Mouse (Mus musculus) thymus, adult 2 months (tissue): ENCODE data around the gene Gm49387. TPM values are rescaled to one million over a fixed set of nuclear protein-coding genes. Genes with fewer than 3 reads are reported as not detected.

Source experiments
- DNase-seq: peaks from one replicate; pipeline ENCODE4 v3.0.0; 2021
- H3K27ac ChIP-seq: fragments of 200-500 bp; 2 replicates; pipeline ENCODE4 v1.5.1; 2012; ENCODE audit warnings: low read length, control low read depth; ENCODE audit not compliant: control insufficient read depth, insufficient read depth
- H3K27me3 ChIP-seq: fragments of 200-500 bp; 2 replicates; pipeline ENCODE4 v1.6.1; 2012; ENCODE audit warnings: mild to moderate bottlenecking, low read length, moderate library complexity, mixed read lengths; ENCODE audit not compliant: control insufficient read depth, insufficient read depth
- H3K36me3 ChIP-seq: fragments of 200-500 bp; 2 replicates; pipeline ENCODE4 v1.6.1; 2012; ENCODE audit warnings: mild to moderate bottlenecking, low read length, moderate library complexity; ENCODE audit not compliant: control insufficient read depth, insufficient read depth
- H3K4me1 ChIP-seq: fragments of 200-500 bp; replicated peaks from 2 replicates; pipeline ENCODE4 v1.6.1; 2012; ENCODE audit warnings: low read length; ENCODE audit not compliant: control insufficient read depth, insufficient read depth
- H3K4me3 ChIP-seq: fragments of 200-500 bp; 2 replicates; pipeline ENCODE4 v1.5.1; 2012; ENCODE audit warnings: mild to moderate bottlenecking, low read length, control low read depth, moderate library complexity; ENCODE audit not compliant: control insufficient read depth, insufficient read depth
- CTCF ChIP-seq: fragments of 200-500 bp; IDR thresholded peaks from 2 replicates; pipeline ENCODE4 v1.5.1; 2012; ENCODE audit warnings: mild to moderate bottlenecking, control low read depth, low read length, moderate library complexity, borderline replicate concordance; ENCODE audit not compliant: control insufficient read depth, poor library complexity, insufficient read depth; ENCODE audit errors: extremely low read depth
- POLR2A ChIP-seq: fragments of 200-500 bp; IDR thresholded peaks from 2 replicates; pipeline ENCODE4 v1.6.1; 2012; ENCODE audit warnings: mild to moderate bottlenecking, low read length, control low read depth, moderate library complexity; ENCODE audit not compliant: control insufficient read depth, poor library complexity, insufficient read depth; ENCODE audit errors: extremely low read depth
- WGBS: fragments of 180-500 bp; shearing (Covaris S2); methylation state at CpG from one replicate; pipeline ENCODE4 v1.1.7; 2018; 5-methylcytosine and 5-hydroxymethylcytosine counted together
- polyA plus RNA-seq: library from polyadenylated mRNA; depleted of rRNA; stranded (reverse); fragments of >200 nt; gene quantifications from 2 replicates; pipeline ENCODE4 v1.2.3, GENCODE M21; 2012

The Gm49387 gene
- polyA plus RNA-seq, 1 experiment: not detected

DNA sequence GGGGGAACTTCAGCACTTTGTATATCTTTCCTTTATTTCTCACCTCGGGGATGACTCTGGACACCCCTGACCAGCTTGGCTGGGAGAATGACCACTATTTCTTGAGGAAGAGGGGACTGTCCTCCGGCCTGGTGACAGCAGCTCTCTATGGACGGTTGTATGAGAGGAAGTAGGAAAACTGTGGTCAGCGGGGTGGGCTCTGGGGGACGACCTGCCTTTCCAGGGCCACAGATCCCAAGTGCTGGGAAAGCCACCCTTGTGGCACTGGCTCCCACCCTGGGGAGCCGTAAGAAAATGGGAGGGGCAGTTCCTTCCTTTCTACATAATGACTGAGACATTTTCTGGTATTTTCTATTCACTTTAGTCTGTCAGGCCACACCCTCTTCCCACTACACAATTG, 27.1 kb upstream of the Gm49387 start:
- DNase-seq: no peak
- Histone ChIP-seq H3K4me3 (no peak overlapping the region), H3K27me3 (no peaks in the 10 kb centered on the region), H3K27ac (no peak overlapping the region), H3K4me1 (peaks cover 52% of the 10 kb centered on the region), H3K36me3 (0 out of 2 replicates have a peak, but pooled peaks cover 5% of the 10 kb centered on the region)
- TF ChIP-seq CTCF: no peak
- no peak for TF ChIP-seq POLR2A
- 57% methylated on average over 6 of the region's 6 CpGs for WGBS

GRCm38 (mm10) chr14:31666931-31667705, 26.4 kb upstream of the Gm49387 start:
- TF ChIP-seq CTCF (no peak), POLR2A (no peak)
- H3K27ac ChIP-seq: no peak overlapping the region
- 0 out of 2 replicates have a peak, but pooled peaks cover 5% of the 10 kb centered on the region for H3K36me3 ChIP-seq
- peaks cover 58% of the 10 kb centered on the region for H3K4me1 ChIP-seq
- no peak overlapping the region for H3K4me3 ChIP-seq
- no peak for DNase-seq
- H3K27me3 ChIP-seq: no peaks in the 10 kb centered on the region
- 94% methylated on average over 28 of the region's 28 CpGs for WGBS

DNA sequence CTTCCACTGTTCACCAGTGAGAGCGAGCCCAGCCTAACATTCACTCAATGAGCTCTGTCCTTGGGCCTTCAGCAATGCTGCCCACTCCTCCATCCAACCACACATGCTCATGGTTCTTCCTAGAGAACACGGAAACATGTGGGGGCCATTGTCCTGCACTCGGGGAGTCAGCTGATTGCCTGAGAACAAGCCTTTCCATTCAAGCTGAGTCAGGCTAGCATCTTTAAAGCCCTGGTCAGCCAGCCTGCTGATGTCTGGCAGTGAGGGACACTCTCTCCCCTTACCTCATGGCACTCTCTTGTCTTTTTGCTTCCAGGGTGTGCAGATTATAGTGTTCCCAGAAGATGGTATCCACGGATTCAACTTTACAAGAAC, 24.9 kb upstream of the Gm49387 start:
- TF ChIP-seq POLR2A: no peak
- TF ChIP-seq CTCF: no peak
- 92% methylated on average over 4 of the region's 4 CpGs for WGBS
- Histone ChIP-seq H3K27me3 (no peaks in the 10 kb centered on the region), H3K4me3 (no peak overlapping the region), H3K36me3 (0 out of 2 replicates have a peak, but pooled peaks cover 5% of the 10 kb centered on the region), H3K27ac (no peak overlapping the region), H3K4me1 (peaks cover 56% of the 10 kb centered on the region)
- DNase-seq: no peak

GRCm38 (mm10) chr14:31664903-31665565, 24.4 kb upstream of the Gm49387 start:
- Histone ChIP-seq H3K4me3 (no peak overlapping the region), H3K27ac (no peak overlapping the region), H3K4me1 (peaks cover 50% of the 10 kb centered on the region), H3K27me3 (no peaks in the 10 kb centered on the region), H3K36me3 (0 out of 2 replicates have a peak, but pooled peaks cover 5% of the 10 kb centered on the region)
- TF ChIP-seq CTCF (no peak), POLR2A (no peak)
- no peak for DNase-seq
- 28% methylated on average over 12 of the region's 12 CpGs for WGBS

- no peak overlapping the region for H3K4me3 ChIP-seq
- TF ChIP-seq CTCF: no peak
- TF ChIP-seq POLR2A: no peak
- H3K36me3 ChIP-seq: 0 out of 2 replicates have a peak, but pooled peaks cover 5% of the 10 kb centered on the region
- no peaks in the 10 kb centered on the region for H3K27me3 ChIP-seq
- WGBS: 57% methylated on average over 18 of the region's 18 CpGs
- H3K4me1 ChIP-seq: peaks cover 43% of the 10 kb centered on the region
- H3K27ac ChIP-seq: no peak overlapping the region
- DNase-seq: no peak
Observed at GRCm38 (mm10) chr14:31664100-31664902, 23.6 kb upstream of the Gm49387 start.
